Mouse (Mus musculus): Measurements from ENCODE around the gene Nucb1. TPM values are rescaled to one million over a fixed set of nuclear protein-coding genes. Genes with fewer than 3 reads are reported as not detected.

Nucb1 gene
- polyA plus RNA-seq, 1 experiment from 2014 or later = 125 TPM

GRCm38 (mm10) chr7:45451344-45451982 lies 58.7 kb downstream of the Nucb1 start:
- H3K36me3 ChIP-seq = peaks cover 75% of the 10 kb centered on the region
- 54% methylated on average over 23 of the region's 23 CpGs for WGBS
- H3K27me3 ChIP-seq (ENCODE audit: low read depth, poor library complexity, severe bottlenecking) = no peaks in the 10 kb centered on the region
- no peaks in the 10 kb centered on the region for H3K9me3 ChIP-seq (replicated peaks)
- H3K4me3 ChIP-seq = no peak overlapping the region
- peak; percentile 87 for DNase-seq (ENCODE audit: low spot score)
- H3K27ac ChIP-seq = no peak overlapping the region
- H3K4me1 ChIP-seq = peaks cover 2% of the 10 kb centered on the region; the same call in 1 of the 2 replicates

GRCm38 (mm10) chr7:45449974-45450373 lies 60.2 kb downstream of the Nucb1 start:
- H3K36me3 ChIP-seq = peaks cover 76% of the 10 kb centered on the region

GRCm38 (mm10) chr7:45447325-45447990 lies 62.7 kb downstream of the Nucb1 start:
- Histone ChIP-seq H3K4me3 (no peak overlapping the region), H3K4me1 (peaks cover 2% of the 10 kb centered on the region; the same call in 1 of the 2 replicates), H3K36me3 (peaks cover 80% of the 10 kb centered on the region), H3K27ac (no peak overlapping the region), H3K9me3 (replicated peaks) (no peaks in the 10 kb centered on the region), H3K27me3 (ENCODE audit: low read depth, poor library complexity, severe bottlenecking) (no peaks in the 10 kb centered on the region)
- DNase-seq (ENCODE audit: low spot score) = peak; percentile 40
- WGBS = 29% methylated on average over 11 of the region's 11 CpGs

More at GRCm38 (mm10) chr7:45449974-45450373, 60.2 kb downstream of the Nucb1 start:
- H3K4me3 ChIP-seq = no peak overlapping the region
- peaks cover 2% of the 10 kb centered on the region; the same call in 1 of the 2 replicates for H3K4me1 ChIP-seq
- no peak for DNase-seq (ENCODE audit: low spot score)
- 97% methylated on average over 1 of the region's 1 CpGs for WGBS
- H3K9me3 ChIP-seq (replicated peaks) = no peaks in the 10 kb centered on the region
- H3K27me3 ChIP-seq (ENCODE audit: low read depth, poor library complexity, severe bottlenecking) = no peaks in the 10 kb centered on the region
- no peak overlapping the region for H3K27ac ChIP-seq

- H3K4me3 ChIP-seq = no peak overlapping the region
- DNase-seq (ENCODE audit: low spot score) = no peak
- peaks cover 76% of the 10 kb centered on the region for H3K36me3 ChIP-seq
- H3K27ac ChIP-seq = no peak overlapping the region
- no peaks in the 10 kb centered on the region for H3K27me3 ChIP-seq (ENCODE audit: low read depth, poor library complexity, severe bottlenecking)
- H3K4me1 ChIP-seq = peaks cover 2% of the 10 kb centered on the region; the same call in 1 of the 2 replicates
- no peaks in the 10 kb centered on the region for H3K9me3 ChIP-seq (replicated peaks)
Observed at GRCm38 (mm10) chr7:45446589-45446988, 63.6 kb downstream of the Nucb1 start.

GRCm38 (mm10) chr7:45443526-45444420 lies 66.4 kb downstream of the Nucb1 start:
- Histone ChIP-seq H3K4me3 (no peak overlapping the region), H3K27me3 (ENCODE audit: low read depth, poor library complexity, severe bottlenecking) (no peaks in the 10 kb centered on the region), H3K36me3 (peaks cover 83% of the 10 kb centered on the region), H3K27ac (no peak overlapping the region), H3K9me3 (replicated peaks) (no peaks in the 10 kb centered on the region), H3K4me1 (peaks cover 2% of the 10 kb centered on the region; the same call in 1 of the 2 replicates)
- 85% methylated on average over 22 of the region's 22 CpGs for WGBS
- DNase-seq (ENCODE audit: low spot score) = no peak

Small RNA genes lying within 50 kb of the gene (microRNA-seq; reads per million reads assigned to microRNA genes)
- not detected for gene Gm22133

Other genes with a start within 250 kb of the Nucb1 start
- not detected in 2 replicates for gene Slc6a21, start 232.9 kb downstream of the Nucb1 start, polyA plus RNA-seq (2016; fragmentation: Nextera tagmentation; extraction: Ambion mirVana)
- gene Trpm4, start 176.6 kb downstream of the Nucb1 start, polyA plus RNA-seq (2016; fragmentation: Nextera tagmentation; extraction: Ambion mirVana) = 5.2 and 8.4 TPM in 2 replicates
- gene Hrc, start 175.1 kb downstream of the Nucb1 start, polyA plus RNA-seq (2016; fragmentation: Nextera tagmentation; extraction: Ambion mirVana) = 0.24 and 0.39 TPM in 2 replicates
- gene Ppfia3, start 143.4 kb downstream of the Nucb1 start, polyA plus RNA-seq (2016; fragmentation: Nextera tagmentation; extraction: Ambion mirVana) = 2.4 and 5.3 TPM in 2 replicates
- 0.40 and 0.64 TPM in 2 replicates for gene Lin7b, start 139.8 kb downstream of the Nucb1 start, polyA plus RNA-seq (2016; fragmentation: Nextera tagmentation; extraction: Ambion mirVana)
- gene Snrnp70, start 114.7 kb downstream of the Nucb1 start, polyA plus RNA-seq (2016; fragmentation: Nextera tagmentation; extraction: Ambion mirVana) = 305 and 308 TPM in 2 replicates
- gene Kcna7, start 104.8 kb downstream of the Nucb1 start, polyA plus RNA-seq (2016; fragmentation: Nextera tagmentation; extraction: Ambion mirVana) = 0.06 TPM in 1 of 2 replicates, not detected in the other
- gene Ntf5, start 96.7 kb downstream of the Nucb1 start, polyA plus RNA-seq (2016; fragmentation: Nextera tagmentation; extraction: Ambion mirVana) = 2.1 and 2.2 TPM in 2 replicates
- not detected in 2 replicates for gene Lhb, start 89.6 kb downstream of the Nucb1 start, polyA plus RNA-seq (2016; fragmentation: Nextera tagmentation; extraction: Ambion mirVana)
- gene Gys1, start 75.6 kb downstream of the Nucb1 start, polyA plus RNA-seq (2016; fragmentation: Nextera tagmentation; extraction: Ambion mirVana) = 42.6 and 44.9 TPM in 2 replicates
- gene Ruvbl2, start 72.3 kb downstream of the Nucb1 start, polyA plus RNA-seq (2016; fragmentation: Nextera tagmentation; extraction: Ambion mirVana) = 228 and 283 TPM in 2 replicates
- gene Ftl1, start 50.5 kb downstream of the Nucb1 start, polyA plus RNA-seq (2016; fragmentation: Nextera tagmentation; extraction: Ambion mirVana) = 5,063 and 5,416 TPM in 2 replicates
- 248 and 297 TPM in 2 replicates for gene Bax, start 43.5 kb downstream of the Nucb1 start, polyA plus RNA-seq (2016; fragmentation: Nextera tagmentation; extraction: Ambion mirVana)
- 1.8 and 2.2 TPM in 2 replicates for gene Tulp2, start 28.5 kb downstream of the Nucb1 start, polyA plus RNA-seq (2016; fragmentation: Nextera tagmentation; extraction: Ambion mirVana)
- not detected in 2 replicates for gene Gm45808, start 23.6 kb downstream of the Nucb1 start, polyA plus RNA-seq (2016; fragmentation: Nextera tagmentation; extraction: Ambion mirVana)
- 4.9 and 5.8 TPM in 2 replicates for gene Dhdh, start 21.6 kb downstream of the Nucb1 start, polyA plus RNA-seq (2016; fragmentation: Nextera tagmentation; extraction: Ambion mirVana)
- 22.4 and 25.7 TPM in 2 replicates for gene Ppp1r15a, start 15.9 kb upstream of the Nucb1 start, polyA plus RNA-seq (2016; fragmentation: Nextera tagmentation; extraction: Ambion mirVana)
- gene Plekha4, start 15.9 kb upstream of the Nucb1 start, polyA plus RNA-seq (2016; fragmentation: Nextera tagmentation; extraction: Ambion mirVana) = 0.43 and 1.0 TPM in 2 replicates
- 1.0 and 1.1 TPM in 2 replicates for gene Hsd17b14, start 44.5 kb upstream of the Nucb1 start, polyA plus RNA-seq (2016; fragmentation: Nextera tagmentation; extraction: Ambion mirVana)
- 65.8 and 68.0 TPM in 2 replicates for gene Bcat2, start 59.7 kb upstream of the Nucb1 start, polyA plus RNA-seq (2016; fragmentation: Nextera tagmentation; extraction: Ambion mirVana)
- gene Fgf21, start 105.1 kb upstream of the Nucb1 start, polyA plus RNA-seq (2016; fragmentation: Nextera tagmentation; extraction: Ambion mirVana) = not detected in 2 replicates
- gene Fut1, start 106.9 kb upstream of the Nucb1 start, polyA plus RNA-seq (2016; fragmentation: Nextera tagmentation; extraction: Ambion mirVana) = not detected in 2 replicates
- gene Izumo1, start 111.4 kb upstream of the Nucb1 start, polyA plus RNA-seq (2016; fragmentation: Nextera tagmentation; extraction: Ambion mirVana) = 0.24 TPM in 1 of 2 replicates, not detected in the other
- 8.0 and 8.3 TPM in 2 replicates for gene Rasip1, start 117.1 kb upstream of the Nucb1 start, polyA plus RNA-seq (2016; fragmentation: Nextera tagmentation; extraction: Ambion mirVana)
- 2.2 and 3.2 TPM in 2 replicates for gene Mamstr, start 129.6 kb upstream of the Nucb1 start, polyA plus RNA-seq (2016; fragmentation: Nextera tagmentation; extraction: Ambion mirVana)
- 0.16 and 0.21 TPM in 2 replicates for gene Fut2, start 156.0 kb upstream of the Nucb1 start, polyA plus RNA-seq (2016; fragmentation: Nextera tagmentation; extraction: Ambion mirVana)
- gene Ntn5, start 173.6 kb upstream of the Nucb1 start, polyA plus RNA-seq (2016; fragmentation: Nextera tagmentation; extraction: Ambion mirVana) = 0.16 and 0.39 TPM in 2 replicates
- gene Sec1, start 184.0 kb upstream of the Nucb1 start, polyA plus RNA-seq (2016; fragmentation: Nextera tagmentation; extraction: Ambion mirVana) = 0.54 and 0.83 TPM in 2 replicates
- 2.2 and 4.9 TPM in 2 replicates for gene Car11, start 189.4 kb upstream of the Nucb1 start, polyA plus RNA-seq (2016; fragmentation: Nextera tagmentation; extraction: Ambion mirVana)
- gene Dbp, start 194.7 kb upstream of the Nucb1 start, polyA plus RNA-seq (2016; fragmentation: Nextera tagmentation; extraction: Ambion mirVana) = 3.7 and 4.7 TPM in 2 replicates
- gene Rpl18, start 205.1 kb upstream of the Nucb1 start, polyA plus RNA-seq (2016; fragmentation: Nextera tagmentation; extraction: Ambion mirVana) = 1,218 and 1,459 TPM in 2 replicates
- 45.5 and 49.3 TPM in 2 replicates for gene Sphk2, start 207.6 kb upstream of the Nucb1 start, polyA plus RNA-seq (2016; fragmentation: Nextera tagmentation; extraction: Ambion mirVana)
- gene Fam83e, start 210.8 kb upstream of the Nucb1 start, polyA plus RNA-seq (2016; fragmentation: Nextera tagmentation; extraction: Ambion mirVana) = 2.1 and 2.4 TPM in 2 replicates
- not detected in 2 replicates for gene Spaca4, start 215.4 kb upstream of the Nucb1 start, polyA plus RNA-seq (2016; fragmentation: Nextera tagmentation; extraction: Ambion mirVana)